ENCODE assay signal across 25 mouse cellular contexts in the genomic region with DNA sequence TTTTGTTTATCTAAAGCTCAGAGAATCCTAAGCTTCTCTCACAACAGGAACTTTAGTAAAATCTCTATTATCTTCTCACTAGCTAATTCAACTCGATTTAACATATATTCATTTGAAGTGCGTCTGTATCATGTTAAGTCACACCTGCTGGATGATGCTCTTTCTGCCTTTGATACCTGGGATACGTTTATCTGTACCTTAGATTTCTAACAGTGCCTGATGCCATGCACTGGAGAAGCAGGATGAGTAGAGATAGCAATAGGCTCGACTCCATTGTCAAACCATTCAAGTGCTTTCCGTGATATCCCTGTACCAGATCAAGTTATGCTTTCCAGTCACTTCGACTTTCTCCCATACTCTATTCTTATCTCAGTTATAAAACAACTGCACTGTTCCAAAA.
DNase-seq lines count a peak whose midpoint lies in the region; ATAC-seq lines count a peak whose summit lies in the region.
"Had no signal": no experiment of that assay in that cellular context is flagged by ENCODE, and none has a peak within 500 bp of the region (broad histone marks: within the 10 kb centered on the region; RNA-seq: fewer than 3 reads in every experiment).

No protein-coding gene starts in this region.

- H3K4me1 ChIP-seq in forebrain, embryonic 11.5 days (replicated peaks; ENCODE audit: control insufficient read depth, insufficient read depth, low read length) = no peaks in the 10 kb centered on the region
- no peaks in the 10 kb centered on the region for H3K4me1 ChIP-seq in forebrain, embryonic 10.5 days
- H3K4me1 ChIP-seq in hindbrain, embryonic 13.5 days (replicated peaks) = 0 out of 2 replicates have a peak, but pooled peaks cover 4% of the 10 kb centered on the region
- no peaks in the 10 kb centered on the region for H3K4me1 ChIP-seq in hindbrain, embryonic 11.5 days (replicated peaks; ENCODE audit: control insufficient read depth, insufficient read depth, low read length)
- H3K4me1 ChIP-seq in midbrain, embryonic 16.5 days (ENCODE audit: control insufficient read depth, insufficient read depth, low read length) = peaks cover 6% of the 10 kb centered on the region
- H3K4me1 ChIP-seq in midbrain, embryonic 11.5 days (ENCODE audit: control insufficient read depth, insufficient read depth, low read length) = no peaks in the 10 kb centered on the region
- H3K4me1 ChIP-seq: embryonic facial prominence, embryonic 12.5 days; embryonic facial prominence, embryonic 15.5 days; heart, embryonic 10.5 days; heart, embryonic 13.5 days; intestine, embryonic 15.5 days had no signal

- H3K27me3 ChIP-seq in forebrain, embryonic 11.5 days (ENCODE audit: control insufficient read depth, insufficient read depth, low read length) = no peaks in the 10 kb centered on the region
- H3K27me3 ChIP-seq in forebrain, embryonic 10.5 days (ENCODE audit: poor library complexity, severe bottlenecking) = no peaks in the 10 kb centered on the region
- H3K27me3 ChIP-seq in hindbrain, embryonic 13.5 days = no peaks in the 10 kb centered on the region
- H3K27me3 ChIP-seq in hindbrain, embryonic 11.5 days (ENCODE audit: control insufficient read depth, insufficient read depth, low read length) = no peaks in the 10 kb centered on the region
- H3K27me3 ChIP-seq in midbrain, embryonic 16.5 days (ENCODE audit: control insufficient read depth, insufficient read depth, low read depth, low read length) = no peaks in the 10 kb centered on the region
- H3K27me3 ChIP-seq in midbrain, embryonic 11.5 days (ENCODE audit: control insufficient read depth, insufficient read depth, low read length) = no peaks in the 10 kb centered on the region
- H3K27me3 ChIP-seq: embryonic facial prominence, embryonic 12.5 days; embryonic facial prominence, embryonic 15.5 days; heart, embryonic 13.5 days; hindbrain, embryonic 12.5 days; intestine, embryonic 15.5 days had no signal

- no peak for DNase-seq in forebrain, embryonic 11.5 days (ENCODE audit: low spot score)
- no peak for DNase-seq in forebrain, embryonic 10.5 days (ENCODE audit: extremely low spot score, low spot score)
- DNase-seq in hindbrain, embryonic 11.5 days (ENCODE audit: low spot score) = no peak
- no peak for DNase-seq in midbrain, embryonic 11.5 days (ENCODE audit: low spot score, missing footprints)
- no peak for DNase-seq in embryo, embryonic 10.5 days (ENCODE audit: low spot score)
- DNase-seq: adrenal gland, adult 8-10 months; adrenal gland, postnatal 25 days; cerebellum, adult 11-12 months; cerebellum, adult 8-10 months; cerebellum, postnatal 10 days; cerebellum, postnatal 36 days; gastrocnemius, postnatal 10 days; gastrocnemius, postnatal 36 days; heart, adult 2 months; heart, postnatal 14 days; heart, postnatal 4 days had no signal

- no peak overlapping the region for H3K4me3 ChIP-seq in forebrain, embryonic 11.5 days (ENCODE audit: low read depth, low read length)
- H3K4me3 ChIP-seq in forebrain, embryonic 10.5 days = no peak overlapping the region
- no peak overlapping the region for H3K4me3 ChIP-seq in hindbrain, embryonic 13.5 days
- no peak overlapping the region for H3K4me3 ChIP-seq in hindbrain, embryonic 11.5 days (ENCODE audit: low read depth, low read length)
- no peak overlapping the region for H3K4me3 ChIP-seq in midbrain, embryonic 16.5 days (ENCODE audit: low read depth, low read length)
- H3K4me3 ChIP-seq in midbrain, embryonic 11.5 days (ENCODE audit: low read depth, low read length) = no peak overlapping the region
- H3K4me3 ChIP-seq: embryonic facial prominence, embryonic 12.5 days; embryonic facial prominence, embryonic 15.5 days; heart, adult 2 months; heart, embryonic 10.5 days; heart, embryonic 13.5 days; hindbrain, embryonic 12.5 days; intestine, embryonic 15.5 days had no signal

- 0 out of 2 replicates have a peak, but pooled peaks have one; percentile 51 for ATAC-seq in forebrain, embryonic 11.5 days (replicated peaks; ENCODE audit: low FRiP score)
- ATAC-seq in hindbrain, embryonic 13.5 days (ENCODE audit: low FRiP score) = peak; percentile 36; the same call in 1 of the 2 replicates
- no peak for ATAC-seq in hindbrain, embryonic 11.5 days (ENCODE audit: low FRiP score)
- peak; percentile 42; the same call in 1 of the 2 replicates for ATAC-seq in midbrain, embryonic 16.5 days
- no peak for ATAC-seq in midbrain, embryonic 11.5 days (ENCODE audit: low FRiP score)
- ATAC-seq: activated CD4-positive, CD25-positive, alpha-beta regulatory T cell, adult 4 months; intestine, embryonic 15.5 days had no signal

- H3K27ac ChIP-seq in forebrain, embryonic 11.5 days (ENCODE audit: low read depth, low read length) = no peak overlapping the region
- H3K27ac ChIP-seq in forebrain, embryonic 10.5 days = no peak overlapping the region
- H3K27ac ChIP-seq in hindbrain, embryonic 13.5 days = no peak overlapping the region
- no peak overlapping the region for H3K27ac ChIP-seq in hindbrain, embryonic 11.5 days (ENCODE audit: low read depth, low read length)
- no peak overlapping the region for H3K27ac ChIP-seq in midbrain, embryonic 16.5 days (ENCODE audit: low read length)
- H3K27ac ChIP-seq in midbrain, embryonic 11.5 days (ENCODE audit: low read depth, low read length) = no peak overlapping the region
- H3K27ac ChIP-seq: embryonic facial prominence, embryonic 12.5 days; embryonic facial prominence, embryonic 15.5 days; heart, adult 2 months; heart, embryonic 10.5 days; heart, embryonic 13.5 days; hindbrain, embryonic 12.5 days; intestine, embryonic 15.5 days had no signal

- no peaks in the 10 kb centered on the region for H3K9me3 ChIP-seq in forebrain, embryonic 11.5 days (ENCODE audit: control insufficient read depth, low read length)
- H3K9me3 ChIP-seq in forebrain, embryonic 10.5 days = no peaks in the 10 kb centered on the region
- H3K9me3 ChIP-seq in hindbrain, embryonic 13.5 days = no peaks in the 10 kb centered on the region
- H3K9me3 ChIP-seq in hindbrain, embryonic 11.5 days (ENCODE audit: control insufficient read depth, low read length) = no peaks in the 10 kb centered on the region
- no peaks in the 10 kb centered on the region for H3K9me3 ChIP-seq in midbrain, embryonic 16.5 days (replicated peaks; ENCODE audit: control insufficient read depth, low read length, poor library complexity, severe bottlenecking)
- H3K9me3 ChIP-seq in midbrain, embryonic 11.5 days (ENCODE audit: control insufficient read depth, low read length) = no peaks in the 10 kb centered on the region
- H3K9me3 ChIP-seq: embryonic facial prominence, embryonic 12.5 days; embryonic facial prominence, embryonic 15.5 days; heart, embryonic 10.5 days; heart, embryonic 13.5 days; hindbrain, embryonic 12.5 days; intestine, embryonic 15.5 days had no signal

- H3K36me3 ChIP-seq in forebrain, embryonic 11.5 days (ENCODE audit: control insufficient read depth, insufficient read depth, low read length) = no peaks in the 10 kb centered on the region
- no peaks in the 10 kb centered on the region for H3K36me3 ChIP-seq in forebrain, embryonic 10.5 days (replicated peaks)
- no peaks in the 10 kb centered on the region for H3K36me3 ChIP-seq in hindbrain, embryonic 13.5 days
- no peaks in the 10 kb centered on the region for H3K36me3 ChIP-seq in hindbrain, embryonic 11.5 days (ENCODE audit: control insufficient read depth, insufficient read depth, low read length)
- no peaks in the 10 kb centered on the region for H3K36me3 ChIP-seq in midbrain, embryonic 16.5 days (ENCODE audit: control insufficient read depth, insufficient read depth, low read length)
- no peaks in the 10 kb centered on the region for H3K36me3 ChIP-seq in midbrain, embryonic 11.5 days (ENCODE audit: control insufficient read depth, insufficient read depth, low read length)
- H3K36me3 ChIP-seq: embryonic facial prominence, embryonic 12.5 days; embryonic facial prominence, embryonic 15.5 days; heart, embryonic 10.5 days; heart, embryonic 13.5 days; hindbrain, embryonic 12.5 days; intestine, embryonic 15.5 days had no signal

- H3K4me2 ChIP-seq in forebrain, embryonic 11.5 days (ENCODE audit: low read depth, low read length, severe bottlenecking) = no peak overlapping the region
- no peak overlapping the region for H3K4me2 ChIP-seq in hindbrain, embryonic 13.5 days
- no peak overlapping the region for H3K4me2 ChIP-seq in hindbrain, embryonic 11.5 days (replicated peaks; ENCODE audit: low read depth, low read length)
- H3K4me2 ChIP-seq in midbrain, embryonic 16.5 days (ENCODE audit: low read length) = no peak overlapping the region
- H3K4me2 ChIP-seq in midbrain, embryonic 11.5 days = no peak overlapping the region
- H3K4me2 ChIP-seq: embryonic facial prominence, embryonic 12.5 days; embryonic facial prominence, embryonic 15.5 days; heart, embryonic 13.5 days; hindbrain, embryonic 12.5 days; intestine, embryonic 15.5 days had no signal

- 76% methylated on average over 6 of the region's 6 CpGs for WGBS in forebrain, embryonic 11.5 days
- 81% methylated on average over 6 of the region's 6 CpGs for WGBS in forebrain, embryonic 10.5 days
- WGBS in hindbrain, embryonic 13.5 days = 82% methylated on average over 6 of the region's 6 CpGs
- WGBS in hindbrain, embryonic 11.5 days = 78% methylated on average over 6 of the region's 6 CpGs
- 71% methylated on average over 6 of the region's 6 CpGs for WGBS in midbrain, embryonic 16.5 days
- WGBS in midbrain, embryonic 11.5 days = 79% methylated on average over 6 of the region's 6 CpGs

- no peak overlapping the region for H3K9ac ChIP-seq in forebrain, embryonic 11.5 days (ENCODE audit: low read length)
- no peak overlapping the region for H3K9ac ChIP-seq in hindbrain, embryonic 13.5 days
- no peak overlapping the region for H3K9ac ChIP-seq in hindbrain, embryonic 11.5 days (ENCODE audit: low read depth, low read length)
- no peak overlapping the region for H3K9ac ChIP-seq in midbrain, embryonic 16.5 days (ENCODE audit: low read depth, low read length)
- H3K9ac ChIP-seq in midbrain, embryonic 11.5 days (ENCODE audit: low read length) = no peak overlapping the region
- H3K9ac ChIP-seq: embryonic facial prominence, embryonic 12.5 days; embryonic facial prominence, embryonic 15.5 days; heart, embryonic 13.5 days; hindbrain, embryonic 12.5 days; intestine, embryonic 15.5 days had no signal

Comparison
In these comparisons a context has a peak if more than half of its experiments do, and no peak if none do; other contexts are left out.
1. ATAC-seq: peak in forebrain, embryonic 11.5 days (single experiment), hindbrain, embryonic 13.5 days (single experiment) and midbrain, embryonic 16.5 days (single experiment); none in hindbrain, embryonic 11.5 days (single experiment) and midbrain, embryonic 11.5 days (single experiment).